12 mouse cellular contexts compared by ENCODE assay signal in the genomic region with DNA sequence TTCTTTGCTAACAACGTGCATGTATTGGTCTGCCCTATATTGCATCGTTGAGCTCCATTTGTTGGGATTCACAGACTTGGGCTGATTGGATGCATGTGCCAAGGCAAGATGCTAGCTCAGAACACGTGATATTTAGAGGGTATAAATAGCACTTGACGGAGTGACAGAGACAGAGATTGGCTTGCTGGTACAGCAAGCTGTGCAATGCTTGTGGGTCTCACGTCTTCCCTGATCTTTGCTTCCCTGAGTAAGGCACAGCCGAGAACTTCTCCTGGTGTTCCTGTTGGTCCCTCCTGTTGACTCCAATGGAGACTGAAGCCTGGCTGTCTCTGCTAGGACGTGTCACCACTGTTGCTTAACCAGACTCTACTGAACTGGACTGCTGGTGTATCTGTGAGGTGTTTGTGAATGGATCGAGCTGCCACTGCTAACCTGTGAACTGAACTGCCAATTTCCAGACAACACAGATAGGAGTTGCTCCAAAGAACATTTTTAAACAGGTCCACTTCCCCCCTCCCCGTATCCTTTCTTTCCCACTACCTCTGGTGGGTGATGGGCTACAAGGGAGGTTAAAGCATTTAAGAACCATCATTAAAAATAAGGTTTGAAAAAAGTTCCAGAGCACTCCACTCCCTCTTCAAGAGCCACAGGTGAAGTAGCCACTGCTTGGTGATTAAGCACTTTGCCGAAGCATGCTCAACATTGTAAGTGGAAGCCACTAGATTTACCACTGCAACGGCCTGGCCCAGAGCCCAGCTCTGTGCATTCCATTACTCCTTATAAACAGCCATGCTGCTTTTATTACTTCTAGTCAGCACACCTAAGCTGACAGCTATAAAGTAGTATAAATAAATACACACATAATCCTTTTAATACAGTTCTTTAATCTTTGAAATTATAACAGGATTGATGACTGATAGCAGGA. TPM values are rescaled to one million over a fixed set of nuclear protein-coding genes. Genes with fewer than 3 reads are reported as not detected.
DNase-seq lines count a peak whose midpoint lies in the region; ATAC-seq and TF ChIP-seq lines count a peak whose summit lies in the region.
"Had no signal": no experiment of that assay in that cellular context is flagged by ENCODE, and none has a peak within 500 bp of the region (broad histone marks: within the 10 kb centered on the region; RNA-seq: fewer than 3 reads in every experiment).

No protein-coding gene starts in this region.

- no peak for DNase-seq in stomach, postnatal 0 days (ENCODE audit: low spot score)
- DNase-seq in intestine, embryonic 14.5 days (ENCODE audit: low spot score), result no peak
- DNase-seq in kidney, postnatal 4 days, result peak; percentile 46 to 68
- DNase-seq in naive thymus-derived CD4-positive, alpha-beta T cell, adult 2 months (ENCODE audit: low read depth), result peak; percentile 20
- DNase-seq: gastrocnemius, postnatal 36 days; layer of hippocampus, adult 9-11 months had no signal

- no peak overlapping the region for H3K27ac ChIP-seq in stomach, embryonic 15.5 days
- no peak overlapping the region for H3K27ac ChIP-seq in stomach, postnatal 0 days (replicated peaks)
- H3K27ac ChIP-seq in intestine, embryonic 14.5 days (ENCODE audit: low read depth), result no peak overlapping the region
- H3K27ac ChIP-seq in neural tube, embryonic 15.5 days (replicated peaks), result no peak overlapping the region
- H3K27ac ChIP-seq: midbrain, embryonic 15.5 days had no signal

- H3K27me3 ChIP-seq in stomach, embryonic 15.5 days (replicated peaks), result no peaks in the 10 kb centered on the region
- no peaks in the 10 kb centered on the region for H3K27me3 ChIP-seq in stomach, postnatal 0 days (ENCODE audit: control insufficient read depth, insufficient read depth, low read length)
- no peaks in the 10 kb centered on the region for H3K27me3 ChIP-seq in intestine, embryonic 14.5 days (replicated peaks; ENCODE audit: control insufficient read depth, insufficient read depth, low read length)
- no peaks in the 10 kb centered on the region for H3K27me3 ChIP-seq in neural tube, embryonic 15.5 days (replicated peaks)
- H3K27me3 ChIP-seq: midbrain, embryonic 15.5 days had no signal

- no peak for TF ChIP-seq CTCF in stomach, postnatal 0 days (IDR thresholded peaks at IDR 0.05; ENCODE audit: low read depth)

- no peak overlapping the region for H3K9ac ChIP-seq in stomach, embryonic 15.5 days
- H3K9ac ChIP-seq in stomach, postnatal 0 days (ENCODE audit: low read length), result no peak overlapping the region
- no peak overlapping the region for H3K9ac ChIP-seq in intestine, embryonic 14.5 days (ENCODE audit: low read length)
- H3K9ac ChIP-seq in neural tube, embryonic 15.5 days (replicated peaks), result no peak overlapping the region
- H3K9ac ChIP-seq: midbrain, embryonic 15.5 days had no signal

- TF ChIP-seq EP300 in stomach, postnatal 0 days (optimal IDR thresholded peaks at IDR 0.05), result no peak

- H3K4me3 ChIP-seq in stomach, embryonic 15.5 days (replicated peaks), result no peak overlapping the region
- H3K4me3 ChIP-seq in stomach, postnatal 0 days (ENCODE audit: low read depth, low read length), result no peak overlapping the region
- H3K4me3 ChIP-seq in intestine, embryonic 14.5 days (ENCODE audit: low read depth, low read length), result no peak overlapping the region
- no peak overlapping the region for H3K4me3 ChIP-seq in neural tube, embryonic 15.5 days (replicated peaks)
- H3K4me3 ChIP-seq: midbrain, embryonic 15.5 days had no signal

- 73% methylated on average over 11 of the region's 11 CpGs for WGBS in stomach, embryonic 15.5 days
- WGBS in stomach, postnatal 0 days, result 69% methylated on average over 11 of the region's 11 CpGs
- WGBS in intestine, embryonic 14.5 days, result 67% methylated on average over 11 of the region's 11 CpGs
- 84% methylated on average over 11 of the region's 11 CpGs for WGBS in neural tube, embryonic 15.5 days

- no peaks in the 10 kb centered on the region for H3K9me3 ChIP-seq in stomach, embryonic 15.5 days
- H3K9me3 ChIP-seq in stomach, postnatal 0 days (ENCODE audit: control insufficient read depth, low read length), result no peaks in the 10 kb centered on the region
- 0 out of 2 replicates have a peak, but pooled peaks cover 3% of the 10 kb centered on the region for H3K9me3 ChIP-seq in intestine, embryonic 14.5 days (ENCODE audit: control insufficient read depth, low read length)
- no peaks in the 10 kb centered on the region for H3K9me3 ChIP-seq in neural tube, embryonic 15.5 days (replicated peaks)
- H3K9me3 ChIP-seq: midbrain, embryonic 15.5 days had no signal

- H3K4me1 ChIP-seq in stomach, embryonic 15.5 days, result no peaks in the 10 kb centered on the region
- H3K4me1 ChIP-seq in stomach, postnatal 0 days (replicated peaks; ENCODE audit: control insufficient read depth, insufficient read depth), result no peaks in the 10 kb centered on the region
- H3K4me1 ChIP-seq in intestine, embryonic 14.5 days (replicated peaks; ENCODE audit: control insufficient read depth, insufficient read depth, low read length), result no peaks in the 10 kb centered on the region
- H3K4me1 ChIP-seq in neural tube, embryonic 15.5 days, result no peaks in the 10 kb centered on the region
- H3K4me1 ChIP-seq: midbrain, embryonic 15.5 days had no signal

- no peak overlapping the region for H3K4me2 ChIP-seq in stomach, embryonic 15.5 days
- no peak overlapping the region for H3K4me2 ChIP-seq in stomach, postnatal 0 days (replicated peaks; ENCODE audit: low read depth)
- no peak overlapping the region for H3K4me2 ChIP-seq in intestine, embryonic 14.5 days (ENCODE audit: low read length)
- no peak overlapping the region for H3K4me2 ChIP-seq in neural tube, embryonic 15.5 days
- H3K4me2 ChIP-seq: liver, embryonic 11.5 days; midbrain, embryonic 15.5 days had no signal

- 0 out of 2 replicates have a peak, but pooled peaks have one; percentile 58 for ATAC-seq in stomach, embryonic 15.5 days (ENCODE audit: insufficient read depth, low FRiP score, low read depth)
- ATAC-seq in stomach, postnatal 0 days (ENCODE audit: low FRiP score, low TSS enrichment), result no peak
- ATAC-seq in intestine, embryonic 14.5 days (replicated peaks; ENCODE audit: low FRiP score, low TSS enrichment, low read depth), result peak; percentile 72; the same call in 1 of the 2 replicates
- ATAC-seq in frontal cortex, adult (ENCODE audit: low TSS enrichment), result no peak
- ATAC-seq in neural tube, embryonic 15.5 days (ENCODE audit: low FRiP score), result no peak
- ATAC-seq in erythroid progenitor cell, adult 5-6 weeks (replicated peaks; ENCODE audit: low FRiP score, poor library complexity, severe bottlenecking), result no peak
- ATAC-seq: midbrain, embryonic 15.5 days had no signal

- H3K36me3 ChIP-seq in stomach, embryonic 15.5 days, result no peaks in the 10 kb centered on the region
- H3K36me3 ChIP-seq in stomach, postnatal 0 days (ENCODE audit: control insufficient read depth, insufficient read depth, low read length), result no peaks in the 10 kb centered on the region
- H3K36me3 ChIP-seq in intestine, embryonic 14.5 days (ENCODE audit: control insufficient read depth, insufficient read depth, low read length), result no peaks in the 10 kb centered on the region
- no peaks in the 10 kb centered on the region for H3K36me3 ChIP-seq in neural tube, embryonic 15.5 days
- H3K36me3 ChIP-seq: midbrain, embryonic 15.5 days had no signal

RNA-seq across cellular contexts. Expression of a gene that starts 51.3 kb away (rescaled TPM):
- 16.5 and 17.0 TPM in 2 replicates for polyA plus RNA-seq in stomach, embryonic 15.5 days (2015; fragmentation: Nextera tagmentation; extraction: Ambion mirVana)
- 2.5 and 2.6 TPM in 2 replicates for polyA plus RNA-seq in stomach, postnatal 0 days (2015; fragmentation: Nextera tagmentation; extraction: Ambion mirVana)
- 26.2 and 26.6 TPM in 2 replicates for polyA plus RNA-seq in intestine, embryonic 14.5 days (2014; fragmentation: Nextera tagmentation; extraction: Ambion mirVana)
- polyA plus RNA-seq in neural tube, embryonic 15.5 days (2015; fragmentation: Nextera tagmentation; extraction: Ambion mirVana), result 2.2 and 10.1 TPM in 2 replicates
- 431 and 444 TPM in 2 replicates for total RNA-seq in erythroid progenitor cell, adult 5-6 weeks (2015; ENCODE audit: low replicate concordance)
- total RNA-seq in erythroid progenitor cell, adult 5-6 weeks (2017; ENCODE audit: low replicate concordance), result 329 and 368 TPM in 2 replicates

Comparison
In these comparisons a context has a peak if more than half of its experiments do, and no peak if none do; other contexts are left out.
1. ATAC-seq: peak in stomach, embryonic 15.5 days (single experiment) and intestine, embryonic 14.5 days (single experiment); none in stomach, postnatal 0 days (single experiment), frontal cortex, adult (single experiment), neural tube, embryonic 15.5 days (single experiment) and erythroid progenitor cell, adult 5-6 weeks (single experiment).
2. DNase-seq: peak in kidney, postnatal 4 days (2 of 2) and naive thymus-derived CD4-positive, alpha-beta T cell, adult 2 months (single experiment); none in stomach, postnatal 0 days (single experiment) and intestine, embryonic 14.5 days (single experiment).